In genomic region chr10:105330327-105330726, GRCm38 (mm10) we compare ENCODE assay signal across 12 mouse cellular contexts.
"Had no signal": no experiment of that assay in that cellular context is flagged by ENCODE, and none has a peak within 500 bp of the region (broad histone marks: within the 10 kb centered on the region; RNA-seq: fewer than 3 reads in every experiment).

No protein-coding gene starts in this region.

- DNase-seq: kidney, adult 2 months; kidney, postnatal 25 days; layer of hippocampus, adult 9-11 months; layer of hippocampus, postnatal 36 days; left cerebral cortex, postnatal 4 days; liver; lung, adult 18-20 months; lung, postnatal 10 days; lung, postnatal 36 days; midbrain, embryonic 14.5 days; thymus, adult 18-20 months; thymus, postnatal 36 days had no signal
